Mouse (Mus musculus) layer of hippocampus, postnatal 36 days (tissue): ENCODE measurements at regions not wholly inside any gene's neighbourhood (a gene's known extent, or its start where the extent isn't known, plus 50 kb on each side); places are given as distances from the start of the nearest gene placed in this dataset.

Experiments
- DNase-seq, 2 experiments: peaks; one replicate each; pipeline ENCODE4 v3.0.0; 2022

DNA sequence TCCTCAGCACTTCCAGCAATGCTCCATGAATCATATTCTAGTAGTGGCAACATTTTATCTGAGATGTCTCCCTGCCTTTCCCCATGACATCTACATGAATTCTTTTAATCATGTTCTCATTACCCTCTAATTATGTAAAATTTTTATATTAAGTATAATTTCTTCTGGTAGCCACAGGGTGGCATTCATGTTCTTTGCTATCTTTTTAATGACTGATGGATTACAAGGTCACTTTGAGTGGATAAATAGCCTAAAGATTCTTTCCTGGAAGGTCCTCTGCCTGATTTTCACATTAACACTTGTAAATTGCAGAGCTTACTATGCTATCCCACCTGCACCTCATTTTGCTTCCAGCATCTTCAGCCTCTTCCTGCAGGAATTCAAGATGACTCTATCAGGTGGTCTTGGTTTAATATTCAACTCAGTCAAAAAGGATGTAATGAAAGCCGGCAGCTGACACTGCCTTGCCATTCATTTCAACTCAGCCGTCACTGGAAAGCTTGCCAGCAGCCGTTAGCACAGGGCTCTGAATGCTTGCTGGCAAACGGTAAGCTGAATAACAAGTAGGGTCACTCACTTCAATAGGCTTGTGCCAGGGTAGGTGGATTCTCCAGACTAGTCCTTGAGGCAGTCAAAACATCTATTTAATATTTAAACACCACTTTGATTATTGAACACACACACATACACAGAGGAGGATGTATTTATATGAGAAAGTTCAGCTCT is 97.0 kb upstream of the Fshr start:
- DNase-seq, result peak; percentile 11 to 12

DNA sequence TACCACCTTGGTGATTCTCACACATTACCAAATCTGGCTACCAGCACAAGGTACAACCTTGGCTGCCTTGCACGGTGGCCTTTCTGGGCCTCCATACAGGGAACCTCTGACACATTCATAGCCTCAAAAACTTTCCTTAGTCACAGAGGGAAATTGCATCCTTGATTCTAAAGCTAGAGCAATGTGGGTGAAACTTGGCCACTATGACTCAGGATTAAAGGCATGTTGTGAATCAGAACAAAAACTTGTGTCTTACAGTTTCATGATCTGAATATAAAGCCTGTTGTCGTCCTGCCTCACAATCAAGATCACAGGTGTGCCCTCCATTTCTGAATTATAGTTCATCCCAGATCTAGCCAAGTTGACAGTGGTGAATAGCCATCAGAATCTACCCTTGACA is 80.8 kb upstream of the Fshr start:
- DNase-seq, result no peak

DNA sequence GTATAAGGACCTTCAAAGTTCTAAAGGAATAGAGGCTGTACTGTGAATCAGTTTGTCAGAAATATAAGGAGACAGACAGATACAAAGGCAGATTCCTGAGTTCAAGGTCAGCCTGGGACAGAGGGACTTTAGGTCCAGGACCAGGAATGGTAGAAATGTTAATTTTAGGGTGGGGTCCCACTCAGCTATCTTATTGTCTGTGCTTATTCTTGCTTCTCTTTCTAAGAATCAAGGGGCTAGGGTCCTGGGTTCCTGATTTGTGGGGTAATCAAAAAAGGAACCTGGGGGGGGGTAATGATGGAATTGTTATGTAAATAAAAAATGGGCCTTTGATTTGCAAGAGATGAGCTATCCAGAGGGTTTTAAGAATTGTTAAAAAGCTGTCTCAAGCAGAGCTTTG is 71.7 kb upstream of the Fshr start:
- DNase-seq, result no peak

DNA sequence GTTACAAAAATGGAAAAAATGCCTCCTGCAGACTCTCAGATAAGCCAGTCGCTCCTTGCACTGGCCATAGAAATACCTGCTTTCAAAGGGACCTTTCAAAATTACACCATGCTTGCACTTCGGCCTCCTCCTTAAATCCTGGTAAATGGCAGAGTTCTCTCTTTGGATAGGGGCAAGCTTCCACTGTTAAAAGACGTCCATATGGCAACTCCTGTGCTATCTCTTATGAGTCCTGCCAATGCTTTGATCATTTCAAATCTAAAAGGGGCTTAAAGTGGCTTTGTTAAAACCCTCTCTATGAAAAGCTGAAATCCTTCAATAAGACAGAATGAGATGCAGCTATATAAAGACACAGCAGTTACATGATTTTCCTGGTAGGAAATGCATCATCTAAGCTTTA is 55.2 kb upstream of the Fshr start:
- no peak for DNase-seq

DNA sequence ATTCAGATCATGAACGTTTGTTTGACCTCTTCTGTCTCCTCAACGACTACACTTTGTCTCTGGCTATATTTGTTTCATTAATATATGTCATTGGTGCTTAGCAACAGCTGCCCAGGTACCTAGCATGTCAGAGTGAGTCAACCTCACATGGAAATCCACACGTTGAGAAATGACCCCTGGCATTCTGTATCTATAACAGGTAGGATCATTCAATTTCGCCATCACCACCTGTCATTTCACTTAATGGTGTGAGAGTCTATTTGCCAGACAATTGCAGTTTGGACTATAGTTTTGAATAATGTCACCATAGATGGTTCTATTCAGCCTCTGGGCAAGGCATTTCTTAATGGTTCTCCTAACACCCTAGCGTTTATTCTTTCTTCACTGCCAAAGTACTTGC is 50.3 kb upstream of the Fshr start:
- DNase-seq, result no peak
